Mouse (Mus musculus) heart, embryonic 15.5 days (tissue): ENCODE data around the gene Rab7. TPM values are rescaled to one million over a fixed set of nuclear protein-coding genes. Genes with fewer than 3 reads are reported as not detected.
A peak's percentile ranks its signal among the peaks of the same experiment; 100 is the strongest.

Experiments
- ATAC-seq: fragments of 200-750 bp; cut with Nextera tagmentation; replicated peaks from 2 replicates; pipeline ENCODE4 v1.8.0; 2017; ENCODE audit warnings: low read depth, moderate TSS enrichment; ENCODE audit not compliant: insufficient number of reproducible peaks, insufficient read depth, low FRiP score
- H3K27ac ChIP-seq: fragments of 300-500 bp; sonication (generic); 2 replicates; pipeline ENCODE4 v1.5.1; 2015; ENCODE audit warnings: mild to moderate bottlenecking, inconsistent platforms
- H3K27me3 ChIP-seq: fragments of 300-500 bp; sonication (generic); 2 replicates; pipeline ENCODE4 v1.6.1; 2015; ENCODE audit warnings: inconsistent platforms
- H3K36me3 ChIP-seq: fragments of 300-500 bp; sonication (generic); 2 replicates; pipeline ENCODE4 v1.6.1; 2015; ENCODE audit warnings: mild to moderate bottlenecking, inconsistent platforms
- H3K4me1 ChIP-seq: fragments of 300-500 bp; sonication (generic); replicated peaks from 2 replicates; pipeline ENCODE4 v1.6.1; 2015; ENCODE audit warnings: inconsistent platforms
- H3K4me2 ChIP-seq: fragments of 300-500 bp; sonication (generic); 2 replicates; pipeline ENCODE4 v1.6.1; 2015; ENCODE audit warnings: inconsistent platforms, mild to moderate bottlenecking, moderate library complexity
- H3K4me3 ChIP-seq: fragments of 300-500 bp; sonication (generic); 2 replicates; pipeline ENCODE4 v1.5.1; 2015; ENCODE audit warnings: mild to moderate bottlenecking, inconsistent platforms
- H3K9ac ChIP-seq: fragments of 300-500 bp; sonication (generic); 2 replicates; pipeline ENCODE4 v1.6.1; 2015; ENCODE audit warnings: mild to moderate bottlenecking, inconsistent platforms
- H3K9me3 ChIP-seq: fragments of 300-500 bp; sonication (generic); replicated peaks from 2 replicates; pipeline ENCODE4 v1.6.1; 2016; ENCODE audit warnings: inconsistent platforms
- WGBS: fragments of 180-500 bp; shearing (Covaris S2); methylation state at CpG from one replicate; pipeline ENCODE4 v1.1.7; 2015; ENCODE audit warnings: mixed read lengths; 5-methylcytosine and 5-hydroxymethylcytosine counted together
- polyA plus RNA-seq: library from polyadenylated mRNA; unstranded; fragments of >200 nt; fragmentation: Nextera tagmentation; extraction: Ambion mirVana; gene quantifications from 2 replicates; pipeline ENCODE4 v1.2.1, GENCODE M21; 2015

Gene Rab7
- polyA plus RNA-seq = 190 and 214 TPM in 2 replicates

- Histone ChIP-seq H3K4me1 (peaks cover 33% of the 10 kb centered on the region), H3K27ac (peak within 1 kb of the TSS; percentile 93), H3K27me3 (0 out of 2 replicates have a peak, but pooled peaks cover 2% of the 10 kb centered on the region), H3K9ac (peak within 1 kb of the TSS; percentile 97), H3K36me3 (0 out of 2 replicates have a peak, but pooled peaks cover under 1% of the 10 kb centered on the region), H3K9me3 (no peaks in the 10 kb centered on the region), H3K4me2 (peak within 1 kb of the TSS; percentile 74), H3K4me3 (peak within 1 kb of the TSS; percentile 97)
- 0% methylated on average over 75 of the region's 82 CpGs for WGBS
- peak; percentile 96 for ATAC-seq
Measured at GRCm38 (mm10) chr6:88044577-88045405, at the start of gene Rab7. TSS of gene Rab7 (minus strand) at chr6:88045270.

DNA sequence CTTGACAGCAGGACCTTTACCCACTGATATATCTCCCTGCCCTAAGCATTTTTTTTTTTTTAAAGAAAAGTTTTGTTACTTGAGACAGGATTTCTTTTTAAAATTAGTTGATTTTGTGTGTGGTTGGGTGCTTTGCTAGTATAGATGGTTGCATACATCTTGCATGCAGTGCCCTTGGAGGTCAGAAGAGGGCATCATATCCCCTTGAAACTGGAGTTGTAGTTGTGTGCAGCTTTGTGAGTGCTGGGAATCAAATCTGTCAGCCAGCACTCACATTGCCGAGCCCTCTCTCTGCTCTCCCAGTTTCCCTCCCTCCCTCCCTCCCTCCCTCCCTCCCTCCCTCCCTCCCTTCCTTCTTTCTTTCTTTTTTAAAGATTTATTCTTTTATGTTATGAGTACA lies 43.9 kb upstream of the Rab7 start:
- no peak for ATAC-seq
- Histone ChIP-seq H3K27me3 (no peaks in the 10 kb centered on the region), H3K4me3 (no peak overlapping the region), H3K4me2 (no peak overlapping the region), H3K27ac (no peak overlapping the region), H3K9me3 (no peaks in the 10 kb centered on the region), H3K9ac (no peak overlapping the region), H3K4me1 (peaks cover 16% of the 10 kb centered on the region), H3K36me3 (peaks cover 42% of the 10 kb centered on the region)
- no CpG with 5 or more reads among the region's 1 CpGs for WGBS

- Histone ChIP-seq H3K4me3 (peak within 1 kb of the TSS; percentile 87), H3K36me3 (peaks cover 6% of the 10 kb centered on the region; the same call in 1 of the 2 replicates), H3K9me3 (no peaks in the 10 kb centered on the region), H3K9ac (peak within 1 kb of the TSS; percentile 87), H3K4me2 (peak within 1 kb of the TSS; percentile 90), H3K4me1 (peaks cover 19% of the 10 kb centered on the region), H3K27me3 (no peaks in the 10 kb centered on the region), H3K27ac (peak within 1 kb of the TSS; percentile 67)
- peak; percentile 96 for ATAC-seq
- under 1% methylated on average over 71 of the region's 71 CpGs for WGBS
Measured at GRCm38 (mm10) chr6:88084278-88085151, 39.4 kb upstream of the Rab7 start, which contains the start of gene Rpn1. TSS of gene Rpn1 (plus strand) at chr6:88084482.

DNA sequence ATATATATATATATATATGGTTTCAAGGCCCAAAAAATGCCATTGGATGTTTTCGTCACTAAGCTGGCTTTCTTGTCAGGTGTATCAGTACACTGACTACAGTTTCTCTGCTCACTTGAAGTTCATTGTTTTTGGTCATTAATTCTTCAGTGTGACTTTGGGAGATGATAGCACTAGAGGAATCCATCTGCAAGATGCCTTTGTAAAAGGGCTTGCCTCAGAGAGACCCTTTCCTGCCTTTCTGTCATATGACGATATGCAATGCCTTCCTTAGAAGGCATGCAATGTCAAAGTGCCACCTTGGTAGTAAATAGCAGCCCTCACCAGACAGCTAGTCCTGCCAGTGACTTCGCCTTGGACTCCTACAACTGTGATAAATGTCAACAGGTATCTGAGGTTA lies 38.6 kb upstream of the Rab7 start:
- ATAC-seq = no peak
- Histone ChIP-seq H3K9me3 (no peaks in the 10 kb centered on the region), H3K36me3 (peaks cover 6% of the 10 kb centered on the region; the same call in 1 of the 2 replicates), H3K4me1 (peaks cover 19% of the 10 kb centered on the region), H3K9ac (no peak overlapping the region), H3K4me3 (peak overlapping the region; percentile 87), H3K27ac (no peak overlapping the region), H3K27me3 (no peaks in the 10 kb centered on the region), H3K4me2 (peak overlapping the region; percentile 90)
- WGBS = 60% methylated on average over 3 of the region's 3 CpGs

GRCm38 (mm10) chr6:88083095-88083494 lies 38.0 kb upstream of the Rab7 start:
- no peak overlapping the region for H3K9ac ChIP-seq
- H3K27me3 ChIP-seq = no peaks in the 10 kb centered on the region
- H3K9me3 ChIP-seq = no peaks in the 10 kb centered on the region
- H3K4me2 ChIP-seq = no peak overlapping the region
- 84% methylated on average over 7 of the region's 7 CpGs for WGBS
- ATAC-seq = no peak
- no peak overlapping the region for H3K27ac ChIP-seq
- H3K4me3 ChIP-seq = no peak overlapping the region
- H3K36me3 ChIP-seq = 0 out of 2 replicates have a peak, but pooled peaks cover under 1% of the 10 kb centered on the region
- H3K4me1 ChIP-seq = peaks cover 19% of the 10 kb centered on the region

DNA sequence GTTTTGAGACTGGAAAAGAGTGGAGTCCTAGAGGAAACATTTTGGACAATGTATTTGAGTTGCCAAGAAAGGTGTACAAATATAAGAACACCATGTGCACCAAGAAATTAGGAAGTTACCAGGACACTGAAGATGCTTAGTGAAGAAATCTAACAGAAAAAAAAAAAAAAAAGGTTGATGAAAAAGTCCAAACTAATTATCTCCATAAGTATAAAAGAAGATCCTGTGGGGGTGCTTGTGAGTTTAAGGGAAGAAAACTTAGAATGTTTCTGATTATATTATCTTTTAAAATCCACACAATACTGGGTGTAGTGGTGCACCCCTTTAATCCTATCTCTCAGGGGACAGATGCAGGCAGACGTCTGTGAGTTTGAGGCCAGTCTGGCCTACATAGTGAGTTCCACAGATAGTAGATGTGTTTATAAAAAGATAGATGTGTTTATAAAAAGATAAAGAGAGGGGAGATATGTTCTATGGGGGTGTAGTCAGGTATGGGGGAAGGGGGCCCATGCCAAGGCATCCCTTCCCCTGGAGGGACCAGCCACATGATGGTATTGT lies 31.0 kb upstream of the Rab7 start:
- 76% methylated on average over 1 of the region's 1 CpGs for WGBS
- no peaks in the 10 kb centered on the region for H3K36me3 ChIP-seq
- H3K27ac ChIP-seq = no peak overlapping the region
- H3K4me3 ChIP-seq = no peak overlapping the region
- no peak for ATAC-seq
- no peak overlapping the region for H3K9ac ChIP-seq
- H3K9me3 ChIP-seq = no peaks in the 10 kb centered on the region
- peaks cover 4% of the 10 kb centered on the region for H3K4me1 ChIP-seq
- peaks cover 6% of the 10 kb centered on the region; the same call in 1 of the 2 replicates for H3K27me3 ChIP-seq
- H3K4me2 ChIP-seq = no peak overlapping the region; the same call in 1 of the 2 replicates

GRCm38 (mm10) chr6:88074752-88075554 lies 29.9 kb upstream of the Rab7 start:
- peak overlapping the region; percentile 51 for H3K4me3 ChIP-seq
- H3K36me3 ChIP-seq = no peaks in the 10 kb centered on the region
- 3% methylated on average over 32 of the region's 32 CpGs for WGBS
- H3K4me1 ChIP-seq = peaks cover 4% of the 10 kb centered on the region
- H3K27me3 ChIP-seq = peaks cover 6% of the 10 kb centered on the region; the same call in 1 of the 2 replicates
- peak overlapping the region; percentile 57 for H3K9ac ChIP-seq
- H3K4me2 ChIP-seq = peak overlapping the region; percentile 77
- ATAC-seq = peak; percentile 95
- no peaks in the 10 kb centered on the region for H3K9me3 ChIP-seq
- peak overlapping the region; percentile 82 for H3K27ac ChIP-seq

DNA sequence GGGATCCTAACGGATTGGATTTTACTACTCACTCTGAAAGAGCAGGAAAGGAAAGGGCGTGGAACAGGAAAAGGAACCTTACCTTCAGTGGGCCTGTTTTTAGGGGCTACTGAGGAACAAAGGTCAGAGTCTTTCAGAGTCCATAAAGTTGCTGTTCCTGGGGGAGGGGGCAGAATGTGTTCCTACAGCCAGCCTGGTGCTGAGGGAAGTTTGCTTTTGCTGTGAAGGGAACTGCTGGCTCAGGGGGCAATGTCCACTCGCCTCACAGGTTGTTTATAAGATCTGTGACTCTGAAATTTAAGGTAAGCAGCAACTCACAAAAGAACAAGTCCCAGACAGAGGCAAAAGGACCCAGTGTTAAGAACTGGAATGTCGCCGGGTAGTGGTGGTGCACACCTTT lies 26.1 kb upstream of the Rab7 start:
- 72% methylated on average over 5 of the region's 5 CpGs for WGBS
- no peaks in the 10 kb centered on the region for H3K36me3 ChIP-seq

DNA sequence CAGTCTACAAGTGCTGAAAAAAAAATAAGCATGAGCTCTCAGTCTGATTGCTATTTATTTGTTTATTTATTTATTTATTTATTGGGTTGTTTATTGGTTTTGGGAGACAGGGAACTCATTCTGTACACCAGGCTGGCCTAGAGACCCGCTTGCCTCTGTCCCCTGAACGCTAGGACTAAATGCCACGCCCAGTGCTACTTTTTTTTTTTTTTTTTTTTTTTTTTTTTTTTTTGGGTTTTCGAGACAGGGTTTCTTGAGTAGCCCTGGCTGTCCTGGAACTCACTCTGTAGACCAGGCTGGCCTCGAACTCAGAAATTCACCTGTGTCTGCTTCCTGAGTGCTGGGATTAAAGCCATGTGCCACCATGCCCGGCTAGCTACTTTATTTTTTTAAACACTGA lies 25.4 kb upstream of the Rab7 start:
- H3K9ac ChIP-seq = no peak overlapping the region
- H3K36me3 ChIP-seq = no peaks in the 10 kb centered on the region
- no peaks in the 10 kb centered on the region for H3K9me3 ChIP-seq
- H3K27ac ChIP-seq = no peak overlapping the region
- no peak for ATAC-seq
- 64% methylated on average over 6 of the region's 6 CpGs for WGBS
- H3K4me3 ChIP-seq = no peak overlapping the region
- H3K4me1 ChIP-seq = peaks cover 4% of the 10 kb centered on the region
- no peaks in the 10 kb centered on the region for H3K27me3 ChIP-seq
- H3K4me2 ChIP-seq = no peak overlapping the region

More for the DNA sequence above, 26.1 kb upstream of the Rab7 start:
- Histone ChIP-seq H3K9me3 (no peaks in the 10 kb centered on the region), H3K27ac (no peak overlapping the region), H3K9ac (no peak overlapping the region), H3K4me1 (peaks cover 4% of the 10 kb centered on the region), H3K4me3 (no peak overlapping the region), H3K4me2 (no peak overlapping the region), H3K27me3 (no peaks in the 10 kb centered on the region)
- no peak for ATAC-seq

- ATAC-seq = no peak
- Histone ChIP-seq H3K27ac (no peak overlapping the region), H3K27me3 (no peaks in the 10 kb centered on the region), H3K9me3 (no peaks in the 10 kb centered on the region), H3K36me3 (no peaks in the 10 kb centered on the region), H3K4me3 (no peak overlapping the region), H3K9ac (no peak overlapping the region), H3K4me2 (no peak overlapping the region), H3K4me1 (0 out of 2 replicates have a peak, but pooled peaks cover 2% of the 10 kb centered on the region)
- 80% methylated on average over 1 of the region's 1 CpGs for WGBS
Measured at GRCm38 (mm10) chr6:88068739-88069138, 23.7 kb upstream of the Rab7 start.
